Mouse (Mus musculus) intestine, embryonic 16.5 days (tissue): Measurements from ENCODE around the gene Mrtfa. TPM values are rescaled to one million over a fixed set of nuclear protein-coding genes. Genes with fewer than 3 reads are reported as not detected.

Experiments
- ATAC-seq: fragments of 200-750 bp; cut with Nextera tagmentation; 2 replicates; pipeline ENCODE4 v1.8.0; 2017; ENCODE audit warnings: moderate TSS enrichment, moderate library complexity
- H3K27ac ChIP-seq: fragments of 300-500 bp; sonication (generic); 2 replicates; pipeline ENCODE4 v1.5.1; 2014; ENCODE audit warnings: mild to moderate bottlenecking, low read length
- H3K27me3 ChIP-seq: fragments of 300-500 bp; sonication (generic); replicated peaks from 2 replicates; pipeline ENCODE4 v1.6.1; 2014; ENCODE audit warnings: low read length, control low read depth, mixed read lengths; ENCODE audit not compliant: control insufficient read depth, insufficient read depth
- H3K36me3 ChIP-seq: fragments of 300-500 bp; sonication (generic); 2 replicates; pipeline ENCODE4 v1.6.1; 2014; ENCODE audit warnings: low read length, control low read depth; ENCODE audit not compliant: control insufficient read depth, insufficient read depth
- H3K4me1 ChIP-seq: fragments of 300-500 bp; sonication (generic); 2 replicates; pipeline ENCODE4 v1.6.1; 2014; ENCODE audit warnings: low read length, control low read depth, mixed read lengths; ENCODE audit not compliant: control insufficient read depth, insufficient read depth
- H3K4me2 ChIP-seq: fragments of 300-500 bp; sonication (generic); 2 replicates; pipeline ENCODE4 v1.6.1; 2014; ENCODE audit warnings: low read depth, low read length, control low read depth
- H3K4me3 ChIP-seq: fragments of 300-500 bp; sonication (generic); 2 replicates; pipeline ENCODE4 v1.5.1; 2014; ENCODE audit warnings: mild to moderate bottlenecking, low read length
- H3K9ac ChIP-seq: fragments of 300-500 bp; sonication (generic); 2 replicates; pipeline ENCODE4 v1.6.1; 2014; ENCODE audit warnings: low read depth, low read length
- H3K9me3 ChIP-seq: fragments of 300-500 bp; sonication (generic); 2 replicates; pipeline ENCODE4 v1.6.1; 2016; ENCODE audit warnings: low read length, control low read depth; ENCODE audit not compliant: control insufficient read depth
- WGBS: fragments of 180-500 bp; shearing (Covaris S2); extraction: QIAGEN DNeasy Blood & Tissue Kit; methylation state at CpG from one replicate; pipeline ENCODE4 v1.1.7; 2014; 5-methylcytosine and 5-hydroxymethylcytosine counted together
- polyA plus RNA-seq: library from polyadenylated mRNA; unstranded; fragments of >200 nt; fragmentation: Nextera tagmentation; extraction: Ambion mirVana; gene quantifications from 2 replicates; pipeline ENCODE4 v1.2.1, GENCODE M21; 2015

Gene Mrtfa
- polyA plus RNA-seq, 1 experiment from 2014 or later, result 13.7 TPM

- 94% methylated on average over 5 of the region's 5 CpGs for WGBS
- no peak overlapping the region for H3K9ac ChIP-seq
- no peak for ATAC-seq
- no peaks in the 10 kb centered on the region for H3K9me3 ChIP-seq
- H3K4me2 ChIP-seq, result no peak overlapping the region
- no peaks in the 10 kb centered on the region for H3K36me3 ChIP-seq
- no peak overlapping the region for H3K4me3 ChIP-seq
- H3K4me1 ChIP-seq, result no peaks in the 10 kb centered on the region
- no peak overlapping the region for H3K27ac ChIP-seq
- no peaks in the 10 kb centered on the region for H3K27me3 ChIP-seq
These were observed 11.9 kb upstream of the Mrtfa start for GRCm38 (mm10) chr15:81202462-81202861.

DNA sequence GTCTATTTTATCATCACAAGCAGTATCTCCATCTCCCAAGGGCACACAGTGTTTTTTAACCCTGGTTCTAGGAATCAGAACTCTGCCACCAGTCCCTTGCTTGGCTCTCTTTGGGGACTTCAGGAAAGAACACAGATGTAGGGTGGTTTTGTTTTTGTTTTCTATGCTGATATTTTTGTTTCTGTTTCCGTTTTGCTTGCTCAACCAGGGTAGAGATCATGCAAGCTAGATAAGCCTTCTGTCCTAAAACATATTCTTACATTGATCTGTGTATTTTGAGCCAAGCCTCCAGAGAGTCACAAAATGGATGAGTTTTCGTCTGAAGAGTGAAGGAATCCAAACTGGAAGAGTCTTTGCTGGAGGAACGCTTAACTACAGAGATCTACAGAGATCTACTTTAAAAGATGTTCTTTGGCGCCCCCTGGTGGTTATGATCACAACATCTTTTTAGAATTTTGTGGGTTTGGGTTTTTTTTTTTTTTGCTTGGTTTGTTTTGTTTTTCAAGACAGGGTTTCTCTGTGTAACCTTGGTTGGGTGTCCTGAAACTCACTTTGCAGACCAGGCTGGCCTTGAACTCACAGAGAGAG is 8.9 kb upstream of the Mrtfa start:
- Histone ChIP-seq H3K9me3 (no peaks in the 10 kb centered on the region), H3K4me3 (no peak overlapping the region), H3K9ac (no peak overlapping the region), H3K36me3 (no peaks in the 10 kb centered on the region), H3K4me1 (no peaks in the 10 kb centered on the region), H3K4me2 (no peak overlapping the region), H3K27ac (no peak overlapping the region), H3K27me3 (no peaks in the 10 kb centered on the region)
- WGBS, result 18% methylated on average over 4 of the region's 4 CpGs
- no peak for ATAC-seq

GRCm38 (mm10) chr15:81198447-81198846 is 7.9 kb upstream of the Mrtfa start:
- H3K4me2 ChIP-seq, result no peak overlapping the region
- WGBS, result 97% methylated on average over 5 of the region's 5 CpGs
- H3K27ac ChIP-seq, result no peak overlapping the region
- no peak for ATAC-seq
- H3K9me3 ChIP-seq, result no peaks in the 10 kb centered on the region
- no peaks in the 10 kb centered on the region for H3K4me1 ChIP-seq
- no peak overlapping the region for H3K9ac ChIP-seq
- no peaks in the 10 kb centered on the region for H3K36me3 ChIP-seq
- no peaks in the 10 kb centered on the region for H3K27me3 ChIP-seq
- no peak overlapping the region for H3K4me3 ChIP-seq

DNA sequence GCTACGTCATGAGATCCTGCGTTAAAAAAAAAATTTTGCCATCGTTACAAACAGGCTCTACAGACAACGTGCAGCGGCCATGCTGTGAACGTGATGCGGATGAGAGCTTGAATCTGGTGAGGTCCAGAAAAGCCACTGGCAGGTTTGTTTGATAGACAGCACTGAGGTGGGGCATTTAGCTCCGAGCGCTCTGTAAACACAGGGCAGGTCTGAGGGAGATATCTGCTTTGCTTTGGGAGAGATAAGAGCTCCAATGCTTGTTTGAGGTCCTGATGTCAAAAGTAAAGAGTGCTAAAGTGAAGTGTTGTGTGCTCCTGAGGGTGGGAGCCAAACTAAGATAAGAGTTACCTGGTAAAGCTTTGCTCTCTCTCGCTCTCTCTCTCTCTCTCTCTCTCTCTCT is 6.6 kb upstream of the Mrtfa start:
- Histone ChIP-seq H3K9me3 (no peaks in the 10 kb centered on the region), H3K36me3 (no peaks in the 10 kb centered on the region), H3K27me3 (no peaks in the 10 kb centered on the region), H3K27ac (no peak overlapping the region), H3K9ac (no peak overlapping the region), H3K4me2 (no peak overlapping the region), H3K4me1 (peaks cover under 1% of the 10 kb centered on the region; the same call in 1 of the 2 replicates), H3K4me3 (no peak overlapping the region)
- WGBS, result 59% methylated on average over 10 of the region's 10 CpGs
- ATAC-seq, result peak; percentile 41; the same call in 1 of the 2 replicates

- Histone ChIP-seq H3K4me3 (no peak overlapping the region), H3K27ac (no peak overlapping the region), H3K9me3 (no peaks in the 10 kb centered on the region), H3K27me3 (no peaks in the 10 kb centered on the region), H3K9ac (no peak overlapping the region), H3K36me3 (no peaks in the 10 kb centered on the region), H3K4me1 (peaks cover 9% of the 10 kb centered on the region), H3K4me2 (no peak overlapping the region)
- 65% methylated on average over 4 of the region's 4 CpGs for WGBS
- ATAC-seq, result no peak
These were observed 4.9 kb upstream of the Mrtfa start for GRCm38 (mm10) chr15:81195447-81195846.

DNA sequence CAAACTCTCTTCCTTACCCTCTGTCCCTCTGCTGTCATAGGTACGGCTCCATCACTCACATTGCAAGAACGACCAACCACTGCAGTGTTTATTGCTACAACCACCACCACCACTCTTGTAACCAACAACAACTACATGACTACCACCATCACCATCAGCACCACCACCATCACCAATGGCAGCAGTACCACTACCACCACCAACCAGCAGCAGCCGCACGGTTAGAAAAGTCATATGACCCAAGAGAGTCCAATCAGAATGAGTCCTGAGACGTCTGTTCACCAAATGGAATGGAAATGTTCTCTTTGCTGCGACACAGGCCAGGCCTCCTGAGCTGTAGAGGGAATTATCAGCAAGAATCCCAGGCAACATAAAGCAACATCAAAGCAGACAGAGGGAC is 4.2 kb upstream of the Mrtfa start:
- ATAC-seq, result no peak
- no peak overlapping the region for H3K9ac ChIP-seq
- no peaks in the 10 kb centered on the region for H3K36me3 ChIP-seq
- WGBS, result 92% methylated on average over 6 of the region's 6 CpGs
- H3K27me3 ChIP-seq, result no peaks in the 10 kb centered on the region
- no peak overlapping the region for H3K4me2 ChIP-seq
- no peak overlapping the region for H3K27ac ChIP-seq
- H3K9me3 ChIP-seq, result no peaks in the 10 kb centered on the region
- H3K4me3 ChIP-seq, result no peak overlapping the region
- H3K4me1 ChIP-seq, result peaks cover 9% of the 10 kb centered on the region

DNA sequence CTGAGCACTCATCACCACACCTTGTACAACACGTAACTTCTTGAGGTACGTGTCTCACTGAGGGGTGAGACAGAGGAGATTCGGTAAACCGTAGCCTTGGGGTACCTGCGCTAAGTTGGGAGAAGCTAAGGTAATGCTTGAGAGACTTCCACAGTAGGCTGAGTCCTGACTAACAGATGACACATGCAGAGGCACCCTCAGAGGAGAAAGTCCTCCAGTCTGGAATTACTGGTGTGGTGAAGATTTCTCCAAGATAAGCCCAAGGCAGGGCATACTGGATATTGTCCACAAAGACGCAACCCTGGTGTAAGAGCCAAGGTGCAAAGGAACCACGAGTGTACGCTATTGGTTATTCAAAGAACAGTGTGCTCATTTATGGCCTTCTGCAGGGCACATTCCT is 2.3 kb upstream of the Mrtfa start:
- H3K4me1 ChIP-seq, result peaks cover 23% of the 10 kb centered on the region
- H3K4me3 ChIP-seq, result no peak overlapping the region
- H3K9ac ChIP-seq, result no peak overlapping the region
- ATAC-seq, result no peak
- H3K36me3 ChIP-seq, result no peaks in the 10 kb centered on the region
- 85% methylated on average over 8 of the region's 8 CpGs for WGBS
- H3K27ac ChIP-seq, result no peak overlapping the region
- no peaks in the 10 kb centered on the region for H3K9me3 ChIP-seq
- H3K4me2 ChIP-seq, result no peak overlapping the region
- no peaks in the 10 kb centered on the region for H3K27me3 ChIP-seq

DNA sequence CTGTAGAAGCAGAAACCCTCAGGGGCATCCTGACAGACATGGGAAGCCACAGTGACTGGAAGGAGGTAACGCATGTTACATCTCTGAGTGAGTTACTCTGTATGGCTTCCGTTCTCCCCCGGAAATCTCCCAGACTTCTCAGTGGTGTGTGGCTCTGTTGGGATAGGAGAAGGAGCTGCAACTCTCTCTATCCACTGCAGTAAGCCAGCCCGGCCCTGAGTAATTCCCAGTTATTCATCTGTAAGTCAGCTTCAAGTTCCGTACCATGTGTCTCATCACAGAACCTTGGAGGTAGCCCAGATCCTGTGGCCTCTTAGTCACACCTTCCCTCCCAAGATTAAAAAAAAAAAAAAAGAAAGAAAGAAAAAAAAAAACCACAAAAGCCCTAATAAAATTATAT is 1.8 kb upstream of the Mrtfa start:
- H3K4me3 ChIP-seq, result no peak overlapping the region
- no peaks in the 10 kb centered on the region for H3K27me3 ChIP-seq
- H3K9me3 ChIP-seq, result no peaks in the 10 kb centered on the region
- WGBS, result 89% methylated on average over 5 of the region's 5 CpGs
- peaks cover 23% of the 10 kb centered on the region for H3K4me1 ChIP-seq
- H3K9ac ChIP-seq, result no peak overlapping the region
- no peak overlapping the region for H3K27ac ChIP-seq
- ATAC-seq, result no peak
- H3K36me3 ChIP-seq, result no peaks in the 10 kb centered on the region
- no peak overlapping the region for H3K4me2 ChIP-seq

DNA sequence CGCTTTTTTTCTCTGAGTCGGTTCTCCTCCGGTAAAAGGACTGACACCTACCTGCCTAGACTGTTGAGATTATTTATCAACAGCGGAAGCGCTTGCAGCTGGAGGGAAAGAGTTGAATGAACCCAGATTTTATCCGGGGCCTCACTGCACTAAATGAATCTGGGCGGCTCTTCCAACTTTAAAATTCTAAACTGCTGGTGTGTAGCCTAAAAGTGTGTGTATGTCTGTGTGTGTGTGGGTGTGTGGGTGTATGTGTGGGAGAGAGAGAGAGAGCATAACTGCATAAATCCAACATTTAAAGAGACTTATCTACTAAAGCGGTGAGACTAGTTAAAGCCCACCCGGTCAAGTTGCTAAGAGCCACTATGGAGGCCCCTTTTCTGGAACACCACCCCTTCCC is 746 bp upstream of the Mrtfa start:
- Histone ChIP-seq H3K27me3 (no peaks in the 10 kb centered on the region), H3K4me3 (peak overlapping the region; percentile 95), H3K36me3 (no peaks in the 10 kb centered on the region), H3K27ac (peak overlapping the region; percentile 62), H3K4me1 (peaks cover 25% of the 10 kb centered on the region), H3K9me3 (no peaks in the 10 kb centered on the region), H3K4me2 (peak overlapping the region; percentile 66), H3K9ac (peak overlapping the region; percentile 64)
- WGBS, result 21% methylated on average over 9 of the region's 9 CpGs
- ATAC-seq, result no peak

DNA sequence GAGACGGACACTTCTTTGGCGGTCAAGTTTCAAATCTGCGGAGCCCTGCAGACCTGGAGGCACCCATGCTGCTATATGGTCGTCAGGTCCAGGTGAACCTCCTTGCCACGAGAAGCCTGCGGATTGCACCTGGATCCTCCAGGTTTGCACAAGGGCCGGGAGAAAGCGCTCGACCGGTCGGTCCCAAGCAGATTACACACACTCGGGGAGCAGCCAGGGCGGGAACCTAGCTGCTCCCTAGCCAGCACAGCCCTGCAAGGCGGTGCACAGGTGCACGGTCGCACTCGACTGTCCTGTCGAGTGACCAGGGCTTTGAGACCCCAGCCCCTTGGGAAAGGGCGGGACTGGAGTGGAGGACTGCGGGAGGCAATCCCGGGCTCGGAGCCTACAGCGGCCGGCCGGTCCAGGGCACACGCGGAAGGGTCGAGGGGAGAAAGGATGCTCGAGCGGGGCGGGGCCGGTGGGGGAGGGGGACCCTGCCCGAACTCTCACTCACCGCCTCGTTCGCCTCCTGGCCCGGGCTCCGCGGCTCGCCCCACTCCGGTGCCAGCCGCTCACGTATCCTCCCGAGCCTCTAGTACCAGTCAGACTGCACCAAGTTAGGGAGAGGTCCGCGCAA is 437 bp downstream of the Mrtfa start:
- under 1% methylated on average over 41 of the region's 46 CpGs for WGBS
- peaks cover 32% of the 10 kb centered on the region for H3K4me1 ChIP-seq
- ATAC-seq, result peak; percentile 63
- peak overlapping the region; percentile 73 for H3K27ac ChIP-seq
- no peaks in the 10 kb centered on the region for H3K27me3 ChIP-seq
- peak overlapping the region; percentile 88 for H3K4me2 ChIP-seq
- H3K4me3 ChIP-seq, result peak overlapping the region; percentile 95
- H3K9me3 ChIP-seq, result no peaks in the 10 kb centered on the region
- H3K9ac ChIP-seq, result peak overlapping the region; percentile 92
- H3K36me3 ChIP-seq, result no peaks in the 10 kb centered on the region
